Mouse (Mus musculus): ENCODE results near the gene Retn. TPM values are rescaled to one million over a fixed set of nuclear protein-coding genes. Genes with fewer than 3 reads are reported as not detected.

Retn gene
- polyA plus RNA-seq (2016; fragmentation: Nextera tagmentation; extraction: Ambion mirVana), result 0.54 TPM in 1 of 2 replicates, not detected in the other

- H3K9me3 ChIP-seq, result no peaks in the 10 kb centered on the region
- WGBS, result 69% methylated on average over 3 of the region's 3 CpGs
- no peak within 1 kb of the TSS for H3K9ac ChIP-seq (replicated peaks)
- H3K27me3 ChIP-seq, result no peaks in the 10 kb centered on the region
- H3K4me3 ChIP-seq, result no peak within 1 kb of the TSS
- no peak within 1 kb of the TSS for H3K27ac ChIP-seq (replicated peaks)
- no peaks in the 10 kb centered on the region for H3K36me3 ChIP-seq
- no peak for ATAC-seq (ENCODE audit: low FRiP score, low read depth)
- H3K4me1 ChIP-seq, result peaks cover 8% of the 10 kb centered on the region
- H3K4me2 ChIP-seq (replicated peaks), result no peak within 1 kb of the TSS
These were observed at the start of gene Retn for GRCm38 (mm10) chr8:3655526-3655925. Gene Retn (plus strand): TSS chr8:3655770.

GRCm38 (mm10) chr8:3606593-3606992 is 49.0 kb upstream of the Retn start:
- no peak for ATAC-seq (ENCODE audit: low FRiP score, low read depth)

GRCm38 (mm10) chr8:3607822-3608221 is 47.7 kb upstream of the Retn start:
- Histone ChIP-seq H3K4me3 (no peak overlapping the region), H3K27me3 (no peaks in the 10 kb centered on the region), H3K27ac (replicated peaks) (no peak overlapping the region), H3K9me3 (no peaks in the 10 kb centered on the region), H3K36me3 (peaks cover 97% of the 10 kb centered on the region), H3K4me1 (no peaks in the 10 kb centered on the region), H3K4me2 (replicated peaks) (no peak overlapping the region), H3K9ac (replicated peaks) (no peak overlapping the region)
- ATAC-seq (ENCODE audit: low FRiP score, low read depth), result no peak
- WGBS, result 90% methylated on average over 7 of the region's 7 CpGs

More at GRCm38 (mm10) chr8:3606593-3606992, 49.0 kb upstream of the Retn start:
- Histone ChIP-seq H3K4me1 (no peaks in the 10 kb centered on the region), H3K4me2 (replicated peaks) (no peak overlapping the region), H3K27ac (replicated peaks) (no peak overlapping the region), H3K27me3 (no peaks in the 10 kb centered on the region), H3K9ac (replicated peaks) (no peak overlapping the region), H3K9me3 (no peaks in the 10 kb centered on the region), H3K36me3 (peaks cover 97% of the 10 kb centered on the region), H3K4me3 (no peak overlapping the region)
- WGBS, result 98% methylated on average over 16 of the region's 16 CpGs

GRCm38 (mm10) chr8:3609046-3609815 is 46.3 kb upstream of the Retn start:
- Histone ChIP-seq H3K9ac (replicated peaks) (no peak overlapping the region), H3K4me1 (no peaks in the 10 kb centered on the region), H3K36me3 (peaks cover 97% of the 10 kb centered on the region), H3K4me2 (replicated peaks) (no peak overlapping the region), H3K27me3 (no peaks in the 10 kb centered on the region), H3K9me3 (no peaks in the 10 kb centered on the region), H3K27ac (replicated peaks) (no peak overlapping the region), H3K4me3 (no peak overlapping the region)
- WGBS, result 89% methylated on average over 12 of the region's 12 CpGs
- ATAC-seq (ENCODE audit: low FRiP score, low read depth), result no peak

GRCm38 (mm10) chr8:3609816-3610150 is 45.8 kb upstream of the Retn start:
- no peaks in the 10 kb centered on the region for H3K4me1 ChIP-seq
- no peak overlapping the region for H3K4me2 ChIP-seq (replicated peaks)
- no peak for ATAC-seq (ENCODE audit: low FRiP score, low read depth)
- no peaks in the 10 kb centered on the region for H3K27me3 ChIP-seq
- no peak overlapping the region for H3K9ac ChIP-seq (replicated peaks)
- WGBS, result 91% methylated on average over 6 of the region's 6 CpGs
- H3K27ac ChIP-seq (replicated peaks), result no peak overlapping the region
- H3K9me3 ChIP-seq, result no peaks in the 10 kb centered on the region
- peaks cover 97% of the 10 kb centered on the region for H3K36me3 ChIP-seq
- H3K4me3 ChIP-seq, result no peak overlapping the region

GRCm38 (mm10) chr8:3621199-3621970 is 34.2 kb upstream of the Retn start, which contains the start of the genes Xab2 and Pet100:
Gene Xab2 (minus strand): TSS chr8:3621316.
Gene Pet100 (plus strand): TSS chr8:3621548.
- H3K9ac ChIP-seq (replicated peaks), result peak within 1 kb of the TSS; percentile 76
- no peak within 1 kb of the TSS for H3K27ac ChIP-seq (replicated peaks)
- peak within 1 kb of the TSS; percentile 91 for H3K4me3 ChIP-seq
- no peaks in the 10 kb centered on the region for H3K9me3 ChIP-seq
- peak within 1 kb of the TSS; percentile 95 for H3K4me2 ChIP-seq (replicated peaks)
- WGBS, result under 1% methylated on average over 37 of the region's 37 CpGs
- H3K4me1 ChIP-seq, result peaks cover 20% of the 10 kb centered on the region
- peak; percentile 98 for ATAC-seq (ENCODE audit: low FRiP score, low read depth)
- H3K36me3 ChIP-seq, result peaks cover 24% of the 10 kb centered on the region
- no peaks in the 10 kb centered on the region for H3K27me3 ChIP-seq

- ATAC-seq (ENCODE audit: low FRiP score, low read depth), result no peak; the same call in 1 of the 2 replicates
- H3K9ac ChIP-seq (replicated peaks), result peak overlapping the region; percentile 68; the same call in 1 of the 2 replicates
These were observed 33.5 kb upstream of the Retn start for GRCm38 (mm10) chr8:3622119-3622518.

GRCm38 (mm10) chr8:3625445-3625844 is 30.1 kb upstream of the Retn start, which contains the start of gene Pcp2:
Gene Pcp2 (minus strand): TSS chr8:3625545.
- Histone ChIP-seq H3K27me3 (peaks cover 15% of the 10 kb centered on the region; the same call in 1 of the 2 replicates), H3K9me3 (no peaks in the 10 kb centered on the region), H3K4me1 (peaks cover 10% of the 10 kb centered on the region), H3K27ac (replicated peaks) (no peak within 1 kb of the TSS), H3K4me3 (no peak within 1 kb of the TSS), H3K36me3 (no peaks in the 10 kb centered on the region), H3K4me2 (replicated peaks) (no peak within 1 kb of the TSS), H3K9ac (replicated peaks) (no peak within 1 kb of the TSS)
- ATAC-seq (ENCODE audit: low FRiP score, low read depth), result no peak
- 77% methylated on average over 1 of the region's 1 CpGs for WGBS

More at GRCm38 (mm10) chr8:3622119-3622518, 33.5 kb upstream of the Retn start:
- Histone ChIP-seq H3K9me3 (no peaks in the 10 kb centered on the region), H3K4me1 (peaks cover 20% of the 10 kb centered on the region), H3K4me2 (replicated peaks) (peak overlapping the region; percentile 64), H3K27ac (replicated peaks) (no peak overlapping the region), H3K36me3 (peaks cover 18% of the 10 kb centered on the region), H3K27me3 (no peaks in the 10 kb centered on the region), H3K4me3 (peak overlapping the region; percentile 91)
- WGBS, result 65% methylated on average over 8 of the region's 8 CpGs

- 66% methylated on average over 5 of the region's 5 CpGs for WGBS
- H3K4me2 ChIP-seq (replicated peaks), result no peak overlapping the region
These were observed 28.6 kb upstream of the Retn start for GRCm38 (mm10) chr8:3626971-3627370.

GRCm38 (mm10) chr8:3628014-3628413 is 27.6 kb upstream of the Retn start:
- Histone ChIP-seq H3K36me3 (no peaks in the 10 kb centered on the region), H3K27me3 (peaks cover 25% of the 10 kb centered on the region), H3K4me3 (no peak overlapping the region), H3K9me3 (no peaks in the 10 kb centered on the region), H3K4me1 (peaks cover 9% of the 10 kb centered on the region; the same call in 1 of the 2 replicates), H3K4me2 (replicated peaks) (no peak overlapping the region), H3K27ac (replicated peaks) (no peak overlapping the region), H3K9ac (replicated peaks) (no peak overlapping the region)
- ATAC-seq (ENCODE audit: low FRiP score, low read depth), result no peak
- whole genome bisulfite sequencing, result 37% methylated on average over 5 of the region's 5 CpGs

More at GRCm38 (mm10) chr8:3626971-3627370, 28.6 kb upstream of the Retn start:
- no peak for ATAC-seq (ENCODE audit: low FRiP score, low read depth)
- H3K27me3 ChIP-seq, result peaks cover 25% of the 10 kb centered on the region
- H3K9ac ChIP-seq (replicated peaks), result no peak overlapping the region
- peaks cover 14% of the 10 kb centered on the region for H3K4me1 ChIP-seq
- H3K36me3 ChIP-seq, result no peaks in the 10 kb centered on the region
- H3K4me3 ChIP-seq, result no peak overlapping the region
- no peak overlapping the region for H3K27ac ChIP-seq (replicated peaks)
- H3K9me3 ChIP-seq, result no peaks in the 10 kb centered on the region

GRCm38 (mm10) chr8:3630647-3631477 is 24.7 kb upstream of the Retn start, which contains the start of gene Stxbp2:
Gene Stxbp2 (plus strand): TSS chr8:3630955.
- WGBS, result 7% methylated on average over 47 of the region's 47 CpGs
- H3K36me3 ChIP-seq, result no peaks in the 10 kb centered on the region
- H3K4me3 ChIP-seq, result peak within 1 kb of the TSS; percentile 48
- peaks cover 25% of the 10 kb centered on the region for H3K27me3 ChIP-seq
- H3K4me2 ChIP-seq (replicated peaks), result peak within 1 kb of the TSS; percentile 73
- peak; percentile 69 for ATAC-seq (ENCODE audit: low FRiP score, low read depth)
- peaks cover 9% of the 10 kb centered on the region; the same call in 1 of the 2 replicates for H3K4me1 ChIP-seq
- no peaks in the 10 kb centered on the region for H3K9me3 ChIP-seq
- no peak within 1 kb of the TSS for H3K27ac ChIP-seq (replicated peaks)
- peak within 1 kb of the TSS; percentile 29; the same call in 1 of the 2 replicates for H3K9ac ChIP-seq (replicated peaks)

All from midbrain, embryonic 12.5 days (tissue).